20 mouse cellular contexts compared by ENCODE assay signal in the genomic region with DNA sequence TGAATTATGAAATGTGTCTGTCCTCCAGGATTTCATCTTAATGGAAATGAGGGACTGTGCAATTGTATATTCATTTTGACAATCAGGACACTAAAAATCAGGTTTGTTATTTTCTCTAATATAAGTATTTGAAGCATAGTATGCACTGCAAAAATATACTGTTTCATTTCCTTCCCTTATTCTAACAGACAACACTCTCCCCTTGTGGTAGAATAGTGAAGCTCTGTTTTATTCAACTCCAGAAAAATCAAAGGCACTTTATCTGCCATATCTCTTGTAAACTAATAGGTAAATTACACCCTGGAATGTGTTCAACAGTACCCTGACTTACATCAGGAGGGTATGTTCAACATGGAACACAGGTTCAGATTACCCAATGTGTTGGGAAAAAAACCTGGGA.
DNase-seq lines count a peak whose midpoint lies in the region; ATAC-seq and TF ChIP-seq lines count a peak whose summit lies in the region.
"Had no signal": no experiment of that assay in that cellular context is flagged by ENCODE, and none has a peak within 500 bp of the region (broad histone marks: within the 10 kb centered on the region; RNA-seq: fewer than 3 reads in every experiment).

No protein-coding gene starts in this region.

- no peaks in the 10 kb centered on the region for H3K36me3 ChIP-seq in hindbrain, postnatal 0 days (ENCODE audit: insufficient read depth, low read length)
- no peaks in the 10 kb centered on the region for H3K36me3 ChIP-seq in hindbrain, embryonic 11.5 days (ENCODE audit: control insufficient read depth, insufficient read depth, low read length)
- no peaks in the 10 kb centered on the region for H3K36me3 ChIP-seq in midbrain, embryonic 16.5 days (ENCODE audit: control insufficient read depth, insufficient read depth, low read length)
- H3K36me3 ChIP-seq in midbrain, embryonic 10.5 days = no peaks in the 10 kb centered on the region
- H3K36me3 ChIP-seq: heart, embryonic 13.5 days; hindbrain, embryonic 10.5 days; limb, embryonic 10.5 days; liver, embryonic 13.5 days; midbrain, embryonic 12.5 days had no signal

- H3K9me3 ChIP-seq in hindbrain, postnatal 0 days (ENCODE audit: low read length) = no peaks in the 10 kb centered on the region
- H3K9me3 ChIP-seq in hindbrain, embryonic 11.5 days (ENCODE audit: control insufficient read depth, low read length) = no peaks in the 10 kb centered on the region
- H3K9me3 ChIP-seq in midbrain, embryonic 16.5 days (replicated peaks; ENCODE audit: control insufficient read depth, low read length, poor library complexity, severe bottlenecking) = no peaks in the 10 kb centered on the region
- no peaks in the 10 kb centered on the region for H3K9me3 ChIP-seq in midbrain, embryonic 10.5 days (replicated peaks)
- H3K9me3 ChIP-seq: heart, embryonic 13.5 days; limb, embryonic 10.5 days; liver, embryonic 13.5 days; midbrain, embryonic 12.5 days had no signal

- no peaks in the 10 kb centered on the region for H3K27me3 ChIP-seq in hindbrain, postnatal 0 days (ENCODE audit: insufficient read depth, low read length)
- no peaks in the 10 kb centered on the region for H3K27me3 ChIP-seq in hindbrain, embryonic 11.5 days (ENCODE audit: control insufficient read depth, insufficient read depth, low read length)
- H3K27me3 ChIP-seq in midbrain, embryonic 16.5 days (ENCODE audit: control insufficient read depth, insufficient read depth, low read depth, low read length) = no peaks in the 10 kb centered on the region
- H3K27me3 ChIP-seq in midbrain, embryonic 10.5 days (ENCODE audit: low read depth, poor library complexity, severe bottlenecking) = no peaks in the 10 kb centered on the region
- H3K27me3 ChIP-seq: heart, embryonic 13.5 days; liver, embryonic 13.5 days; midbrain, embryonic 12.5 days had no signal

- no peak overlapping the region for H3K9ac ChIP-seq in hindbrain, postnatal 0 days (replicated peaks; ENCODE audit: low read length)
- no peak overlapping the region for H3K9ac ChIP-seq in hindbrain, embryonic 11.5 days (ENCODE audit: low read depth, low read length)
- no peak overlapping the region for H3K9ac ChIP-seq in midbrain, embryonic 16.5 days (ENCODE audit: low read depth, low read length)
- H3K9ac ChIP-seq: heart, embryonic 13.5 days; liver, embryonic 13.5 days; midbrain, embryonic 12.5 days had no signal

- no peak overlapping the region for H3K4me2 ChIP-seq in hindbrain, postnatal 0 days (ENCODE audit: low read depth, low read length)
- no peak overlapping the region for H3K4me2 ChIP-seq in hindbrain, embryonic 11.5 days (replicated peaks; ENCODE audit: low read depth, low read length)
- no peak overlapping the region for H3K4me2 ChIP-seq in midbrain, embryonic 16.5 days (ENCODE audit: low read length)
- H3K4me2 ChIP-seq: heart, embryonic 13.5 days; liver, embryonic 13.5 days; midbrain, embryonic 12.5 days had no signal

- peak; percentile 72 for TF ChIP-seq CTCF in hindbrain, postnatal 0 days (IDR thresholded peaks at IDR 0.05; ENCODE audit: low read depth)

- no peak overlapping the region for H3K4me3 ChIP-seq in hindbrain, postnatal 0 days (ENCODE audit: low read length)
- no peak overlapping the region for H3K4me3 ChIP-seq in hindbrain, embryonic 11.5 days (ENCODE audit: low read depth, low read length)
- no peak overlapping the region for H3K4me3 ChIP-seq in midbrain, embryonic 16.5 days (ENCODE audit: low read depth, low read length)
- no peak overlapping the region for H3K4me3 ChIP-seq in midbrain, embryonic 10.5 days
- H3K4me3 ChIP-seq: erythroblast, embryonic 14.5 days; heart, embryonic 13.5 days; hindbrain, embryonic 10.5 days; limb, embryonic 10.5 days; liver, embryonic 13.5 days; midbrain, embryonic 12.5 days had no signal

- ATAC-seq in hindbrain, postnatal 0 days = no peak
- ATAC-seq in hindbrain, embryonic 11.5 days (ENCODE audit: low FRiP score) = no peak
- ATAC-seq in midbrain, embryonic 16.5 days = peak; percentile 42; the same call in 1 of the 2 replicates

- DNase-seq in embryo, embryonic 11 days = peak; percentile 7
- no peak for DNase-seq in embryo, embryonic 10 days (ENCODE audit: low spot score)
- DNase-seq in hindbrain, postnatal 0 days (ENCODE audit: low spot score) = peak; percentile 49
- DNase-seq in hindbrain, embryonic 11.5 days (ENCODE audit: low spot score) = no peak
- DNase-seq in midbrain, embryonic 10.5 days (ENCODE audit: low spot score) = no peak
- no peak for DNase-seq in ovary, postnatal 14 days (ENCODE audit: low spot score)
- DNase-seq in urinary bladder, postnatal 25 days (ENCODE audit: low spot score) = no peak
- DNase-seq: adrenal gland, adult 8-10 months; cerebellum, adult 8-10 months; gastrocnemius, postnatal 36 days; kidney, adult 8-10 months; kidney, postnatal 4 days; layer of hippocampus, postnatal 36 days; liver, embryonic 13.5 days had no signal

- H3K27ac ChIP-seq in hindbrain, postnatal 0 days = no peak overlapping the region
- no peak overlapping the region for H3K27ac ChIP-seq in hindbrain, embryonic 11.5 days (ENCODE audit: low read depth, low read length)
- no peak overlapping the region for H3K27ac ChIP-seq in midbrain, embryonic 16.5 days (ENCODE audit: low read length)
- H3K27ac ChIP-seq in midbrain, embryonic 10.5 days (replicated peaks) = no peak overlapping the region
- H3K27ac ChIP-seq: heart, embryonic 13.5 days; hindbrain, embryonic 10.5 days; limb, embryonic 10.5 days; liver, embryonic 13.5 days; midbrain, embryonic 12.5 days had no signal

- no peaks in the 10 kb centered on the region for H3K4me1 ChIP-seq in hindbrain, postnatal 0 days (ENCODE audit: insufficient read depth, low read length)
- no peaks in the 10 kb centered on the region for H3K4me1 ChIP-seq in hindbrain, embryonic 11.5 days (replicated peaks; ENCODE audit: control insufficient read depth, insufficient read depth, low read length)
- H3K4me1 ChIP-seq in midbrain, embryonic 16.5 days (ENCODE audit: control insufficient read depth, insufficient read depth, low read length) = no peaks in the 10 kb centered on the region
- H3K4me1 ChIP-seq in midbrain, embryonic 10.5 days = no peaks in the 10 kb centered on the region
- H3K4me1 ChIP-seq: heart, embryonic 13.5 days; hindbrain, embryonic 10.5 days; limb, embryonic 10.5 days; liver, embryonic 13.5 days had no signal

Comparison
In these comparisons a context has a peak if more than half of its experiments do, and no peak if none do; other contexts are left out.
1. DNase-seq: peak in embryo, embryonic 11 days (single experiment) and hindbrain, postnatal 0 days (single experiment); none in embryo, embryonic 10 days (single experiment), hindbrain, embryonic 11.5 days (single experiment), midbrain, embryonic 10.5 days (single experiment), ovary, postnatal 14 days (single experiment) and urinary bladder, postnatal 25 days (single experiment).